Mouse (Mus musculus): ENCODE data around the gene Tspear.
"Not testable (repeated sequence)": the region's sequence is repeated elsewhere in the genome, so short reads cannot be mapped to it uniquely, and the experiment has no call there.

The Tspear gene

GRCm38 (mm10) chr10:77709831-77710230 is 23.5 kb downstream of the Tspear start:
- no peak for DNase-seq (ENCODE audit: extremely low read depth, insufficient read length, low spot score)

- DNase-seq (ENCODE audit: extremely low read depth, insufficient read length, low spot score): not testable (repeated sequence)
Observed at GRCm38 (mm10) chr10:77711157-77711556, 24.8 kb downstream of the Tspear start, which contains the start of gene Gm10024. Gene Gm10024, plus strand, starts transcription at chr10:77711457.

GRCm38 (mm10) chr10:77713734-77714133 is 27.4 kb downstream of the Tspear start:
- no peak for DNase-seq (ENCODE audit: extremely low read depth, insufficient read length, low spot score)

- DNase-seq (ENCODE audit: extremely low read depth, insufficient read length, low spot score): no peak
Observed at GRCm38 (mm10) chr10:77715507-77715906, 29.1 kb downstream of the Tspear start, which contains the start of gene Gm10142. Gene Gm10142, plus strand, starts transcription at chr10:77715807.

GRCm38 (mm10) chr10:77720299-77720698 is 33.9 kb downstream of the Tspear start, which contains the start of gene Krtap12-1:
Gene Krtap12-1, plus strand, starts transcription at chr10:77720599.
- DNase-seq (ENCODE audit: extremely low read depth, insufficient read length, low spot score): not testable (repeated sequence)

- DNase-seq (ENCODE audit: extremely low read depth, insufficient read length, low spot score): no peak
Observed at GRCm38 (mm10) chr10:77724855-77725254, 38.5 kb downstream of the Tspear start.

GRCm38 (mm10) chr10:77726186-77726585 is 39.8 kb downstream of the Tspear start, which contains the start of gene Gm10100:
Gene Gm10100, plus strand, starts transcription at chr10:77726486.
- DNase-seq (ENCODE audit: extremely low read depth, insufficient read length, low spot score): no peak

- no peak for DNase-seq (ENCODE audit: extremely low read depth, insufficient read length, low spot score)
Observed at GRCm38 (mm10) chr10:77728280-77728679, 41.9 kb downstream of the Tspear start.

GRCm38 (mm10) chr10:77729241-77729640 is 42.9 kb downstream of the Tspear start:
- no peak for DNase-seq (ENCODE audit: extremely low read depth, insufficient read length, low spot score)

GRCm38 (mm10) chr10:77735928-77736327 is 49.6 kb downstream of the Tspear start:
- DNase-seq (ENCODE audit: extremely low read depth, insufficient read length, low spot score): no peak

- no peak for DNase-seq (ENCODE audit: extremely low read depth, insufficient read length, low spot score)
Observed at GRCm38 (mm10) chr10:77738929-77739328, 52.6 kb downstream of the Tspear start.

GRCm38 (mm10) chr10:77741924-77742688 is 55.7 kb downstream of the Tspear start, which contains the start of gene Gm18596:
Gene Gm18596, minus strand, starts transcription at chr10:77742638.
- not testable (repeated sequence) for DNase-seq (ENCODE audit: extremely low read depth, insufficient read length, low spot score)

GRCm38 (mm10) chr10:77750686-77751085 is 64.3 kb downstream of the Tspear start:
- not testable (repeated sequence) for DNase-seq (ENCODE audit: extremely low read depth, insufficient read length, low spot score)

- not testable (repeated sequence) for DNase-seq (ENCODE audit: extremely low read depth, insufficient read length, low spot score)
Observed at GRCm38 (mm10) chr10:77751254-77751653, 64.9 kb downstream of the Tspear start, which contains the start of gene Gm9736. Gene Gm9736, minus strand, starts transcription at chr10:77751354.

GRCm38 (mm10) chr10:77752312-77752711 is 65.9 kb downstream of the Tspear start:
- DNase-seq (ENCODE audit: extremely low read depth, insufficient read length, low spot score): not testable (repeated sequence)

- DNase-seq (ENCODE audit: extremely low read depth, insufficient read length, low spot score): no peak
Observed at GRCm38 (mm10) chr10:77753448-77753847, 67.1 kb downstream of the Tspear start.

GRCm38 (mm10) chr10:77759582-77759981 is 73.2 kb downstream of the Tspear start, which contains the start of gene Gm3233:
Gene Gm3233, minus strand, starts transcription at chr10:77759682.
- DNase-seq (ENCODE audit: extremely low read depth, insufficient read length, low spot score): not testable (repeated sequence)

- no peak for DNase-seq (ENCODE audit: extremely low read depth, insufficient read length, low spot score)
Observed at GRCm38 (mm10) chr10:77769727-77770126, 83.4 kb downstream of the Tspear start.

GRCm38 (mm10) chr10:77771225-77771624 is 84.9 kb downstream of the Tspear start, which contains the start of gene Gm3238:
Gene Gm3238, minus strand, starts transcription at chr10:77771325.
- not testable (repeated sequence) for DNase-seq (ENCODE audit: extremely low read depth, insufficient read length, low spot score)

GRCm38 (mm10) chr10:77772142-77772541 is 85.8 kb downstream of the Tspear start:
- DNase-seq (ENCODE audit: extremely low read depth, insufficient read length, low spot score): not testable (repeated sequence)

GRCm38 (mm10) chr10:77776844-77777243 is 90.5 kb downstream of the Tspear start, which contains the start of gene Gm7138:
Gene Gm7138, minus strand, starts transcription at chr10:77776944.
- not testable (repeated sequence) for DNase-seq (ENCODE audit: extremely low read depth, insufficient read length, low spot score)

GRCm38 (mm10) chr10:77782442-77782841 is 96.1 kb downstream of the Tspear start, which contains the start of gene Gm3250:
Gene Gm3250, minus strand, starts transcription at chr10:77782542.
- not testable (repeated sequence) for DNase-seq (ENCODE audit: extremely low read depth, insufficient read length, low spot score)

Measured in 3134 (cell line).